Mouse (Mus musculus): ENCODE data around the gene Pmpcb. TPM values are rescaled to one million over a fixed set of nuclear protein-coding genes. Genes with fewer than 3 reads are reported as not detected.

Pmpcb gene
- polyA plus RNA-seq, 2 experiments, result 34.2 to 47.9 TPM

GRCm38 (mm10) chr5:21744651-21745050 lies 7.7 kb downstream of the Pmpcb start:
- Histone ChIP-seq H3K27ac (no peak overlapping the region), H3K27me3 (ENCODE audit: control insufficient read depth, insufficient read depth, low read length) (no peaks in the 10 kb centered on the region), H3K9ac (replicated peaks) (no peak overlapping the region), H3K4me1 (replicated peaks; ENCODE audit: control insufficient read depth in 2 of 2, insufficient read depth in 2 of 2, low read length in 1 of 2) (no peaks in the 10 kb centered on the region), H3K36me3 (replicated peaks; ENCODE audit: control insufficient read depth, insufficient read depth, low read depth) (peaks cover 35% of the 10 kb centered on the region), H3K4me3 (ENCODE audit: insufficient read depth in 1 of 2, low read depth in 2 of 2, low read length in 2 of 2) (no peak overlapping the region), H3K4me2 (ENCODE audit: low read depth) (no peak overlapping the region), H3K9me3 (ENCODE audit: control insufficient read depth, low read length) (no peaks in the 10 kb centered on the region)
- TF ChIP-seq CTCF (IDR thresholded peaks at IDR 0.05; ENCODE audit: low read depth) (no peak), EP300 (IDR thresholded peaks at IDR 0.05; ENCODE audit: low read depth) (no peak)
- no peak for ATAC-seq (ENCODE audit: insufficient read depth)
- no peak for DNase-seq (ENCODE audit: low read depth in 3 of 3, low spot score in 3 of 3)

- H3K36me3 ChIP-seq (replicated peaks; ENCODE audit: control insufficient read depth, insufficient read depth, low read depth), result peaks cover 30% of the 10 kb centered on the region
- no peaks in the 10 kb centered on the region for H3K4me1 ChIP-seq (replicated peaks; ENCODE audit: control insufficient read depth in 2 of 2, insufficient read depth in 2 of 2, low read length in 1 of 2)
- WGBS (ENCODE audit: insufficient replicate concordance), result 77% methylated on average over 7 of the region's 8 CpGs
- H3K4me3 ChIP-seq (ENCODE audit: insufficient read depth in 1 of 2, low read depth in 2 of 2, low read length in 2 of 2), result no peak overlapping the region
- TF ChIP-seq EP300 (IDR thresholded peaks at IDR 0.05; ENCODE audit: low read depth) (no peak), CTCF (IDR thresholded peaks at IDR 0.05; ENCODE audit: low read depth) (no peak)
- no peak overlapping the region for H3K4me2 ChIP-seq (ENCODE audit: low read depth)
- H3K9me3 ChIP-seq (ENCODE audit: control insufficient read depth, low read length), result no peaks in the 10 kb centered on the region
- H3K27ac ChIP-seq, result no peak overlapping the region
- DNase-seq (ENCODE audit: low read depth in 3 of 3, low spot score in 3 of 3) (no peak), ATAC-seq (ENCODE audit: insufficient read depth) (no peak)
- H3K9ac ChIP-seq (replicated peaks), result no peak overlapping the region
- H3K27me3 ChIP-seq (ENCODE audit: control insufficient read depth, insufficient read depth, low read length), result no peaks in the 10 kb centered on the region
These were observed 9.0 kb downstream of the Pmpcb start for GRCm38 (mm10) chr5:21745966-21746365.

GRCm38 (mm10) chr5:21768506-21768905 lies 31.6 kb downstream of the Pmpcb start:
- no peak overlapping the region for H3K27ac ChIP-seq
- no peak overlapping the region for H3K9ac ChIP-seq (replicated peaks)
- no peaks in the 10 kb centered on the region for H3K27me3 ChIP-seq (ENCODE audit: control insufficient read depth, insufficient read depth, low read length)
- no peak for TF ChIP-seq CTCF (IDR thresholded peaks at IDR 0.05; ENCODE audit: low read depth)
- no peak for TF ChIP-seq EP300 (IDR thresholded peaks at IDR 0.05; ENCODE audit: low read depth)
- no peaks in the 10 kb centered on the region for H3K9me3 ChIP-seq (ENCODE audit: control insufficient read depth, low read length)
- DNase-seq (ENCODE audit: low read depth in 3 of 3, low spot score in 3 of 3) (no peak), ATAC-seq (ENCODE audit: insufficient read depth) (no peak)
- WGBS (ENCODE audit: insufficient replicate concordance), result 63% methylated on average over 4 of the region's 4 CpGs
- no peak overlapping the region for H3K4me3 ChIP-seq (ENCODE audit: insufficient read depth in 1 of 2, low read depth in 2 of 2, low read length in 2 of 2)
- H3K4me1 ChIP-seq (replicated peaks; ENCODE audit: control insufficient read depth in 2 of 2, insufficient read depth in 2 of 2, low read length in 1 of 2), result no peaks in the 10 kb centered on the region
- H3K4me2 ChIP-seq (ENCODE audit: low read depth), result no peak overlapping the region
- H3K36me3 ChIP-seq (replicated peaks; ENCODE audit: control insufficient read depth, insufficient read depth, low read depth), result peaks cover 32% of the 10 kb centered on the region

GRCm38 (mm10) chr5:21769841-21770240 lies 32.9 kb downstream of the Pmpcb start:
- ATAC-seq (ENCODE audit: insufficient read depth), result no peak
- Histone ChIP-seq H3K9me3 (ENCODE audit: control insufficient read depth, low read length) (no peaks in the 10 kb centered on the region), H3K4me1 (replicated peaks; ENCODE audit: control insufficient read depth in 2 of 2, insufficient read depth in 2 of 2, low read length in 1 of 2) (no peaks in the 10 kb centered on the region), H3K27me3 (ENCODE audit: control insufficient read depth, insufficient read depth, low read length) (no peaks in the 10 kb centered on the region), H3K36me3 (replicated peaks; ENCODE audit: control insufficient read depth, insufficient read depth, low read depth) (peaks cover 34% of the 10 kb centered on the region), H3K9ac (replicated peaks) (no peak overlapping the region), H3K4me2 (ENCODE audit: low read depth) (no peak overlapping the region), H3K4me3 (ENCODE audit: insufficient read depth in 1 of 2, low read depth in 2 of 2, low read length in 2 of 2) (no peak overlapping the region), H3K27ac (no peak overlapping the region)
- WGBS (ENCODE audit: insufficient replicate concordance), result 81% methylated on average over 6 of the region's 6 CpGs
- DNase-seq (ENCODE audit: low read depth in 3 of 3, low spot score in 3 of 3), result no peak
- TF ChIP-seq EP300 (IDR thresholded peaks at IDR 0.05; ENCODE audit: low read depth) (no peak), CTCF (IDR thresholded peaks at IDR 0.05; ENCODE audit: low read depth) (no peak)

GRCm38 (mm10) chr5:21776491-21776890 lies 39.5 kb downstream of the Pmpcb start:
- ATAC-seq (ENCODE audit: insufficient read depth), result no peak
- no peaks in the 10 kb centered on the region for H3K4me1 ChIP-seq (replicated peaks; ENCODE audit: control insufficient read depth in 2 of 2, insufficient read depth in 2 of 2, low read length in 1 of 2)
- H3K9me3 ChIP-seq (ENCODE audit: control insufficient read depth, low read length), result no peaks in the 10 kb centered on the region
- no peak for TF ChIP-seq EP300 (IDR thresholded peaks at IDR 0.05; ENCODE audit: low read depth)
- no peak for TF ChIP-seq CTCF (IDR thresholded peaks at IDR 0.05; ENCODE audit: low read depth)
- no peak overlapping the region for H3K27ac ChIP-seq
- H3K36me3 ChIP-seq (replicated peaks; ENCODE audit: control insufficient read depth, insufficient read depth, low read depth), result peaks cover 39% of the 10 kb centered on the region
- no peak for DNase-seq (ENCODE audit: low read depth in 3 of 3, low spot score in 3 of 3)
- no peak overlapping the region for H3K9ac ChIP-seq (replicated peaks)
- H3K4me3 ChIP-seq (ENCODE audit: insufficient read depth in 1 of 2, low read depth in 2 of 2, low read length in 2 of 2), result no peak overlapping the region
- H3K4me2 ChIP-seq (ENCODE audit: low read depth), result no peak overlapping the region
- 79% methylated on average over 6 of the region's 6 CpGs for WGBS (ENCODE audit: insufficient replicate concordance)
- H3K27me3 ChIP-seq (ENCODE audit: control insufficient read depth, insufficient read depth, low read length), result no peaks in the 10 kb centered on the region
